Mouse (Mus musculus) embryonic facial prominence, embryonic 14.5 days (tissue): ENCODE data around the gene Vangl2. TPM values are rescaled to one million over a fixed set of nuclear protein-coding genes. Genes with fewer than 3 reads are reported as not detected.

Experiments
- ATAC-seq: fragments of 200-750 bp; cut with Nextera tagmentation; 2 replicates; pipeline ENCODE4 v1.8.0; 2017; ENCODE audit warnings: low read depth, moderate number of reproducible peaks, moderate TSS enrichment
- DNase-seq: peaks from one replicate; pipeline ENCODE4 v3.0.0-alpha.2; 2015; ENCODE audit warnings: low spot score
- H3K27ac ChIP-seq: fragments of 300-500 bp; sonication (generic); replicated peaks from 2 replicates; pipeline ENCODE4 v1.5.1; 2014; ENCODE audit warnings: low read depth, mild to moderate bottlenecking, low read length, moderate library complexity
- H3K27me3 ChIP-seq: fragments of 300-500 bp; sonication (generic); replicated peaks from 2 replicates; pipeline ENCODE4 v1.6.1; 2014; ENCODE audit warnings: low read length; ENCODE audit not compliant: control insufficient read depth, insufficient read depth
- H3K36me3 ChIP-seq: fragments of 300-500 bp; sonication (generic); 2 replicates; pipeline ENCODE4 v1.6.1; 2014; ENCODE audit warnings: low read length, mixed read lengths; ENCODE audit not compliant: control insufficient read depth, insufficient read depth
- H3K4me1 ChIP-seq: fragments of 300-500 bp; sonication (generic); 2 replicates; pipeline ENCODE4 v1.6.1; 2014; ENCODE audit warnings: antibody characterized with exemption, low read length; ENCODE audit not compliant: control insufficient read depth, insufficient read depth
- H3K4me2 ChIP-seq: fragments of 300-500 bp; sonication (generic); 2 replicates; pipeline ENCODE4 v1.6.1; 2014; ENCODE audit warnings: low read depth, mild to moderate bottlenecking, low read length, moderate library complexity, mixed read lengths
- H3K4me3 ChIP-seq: fragments of 300-500 bp; sonication (generic); 2 replicates; pipeline ENCODE4 v1.5.1; 2014; ENCODE audit warnings: low read depth, mild to moderate bottlenecking, low read length
- H3K9ac ChIP-seq: fragments of 300-500 bp; sonication (generic); 2 replicates; pipeline ENCODE4 v1.6.1; 2014; ENCODE audit warnings: low read depth, mild to moderate bottlenecking, low read length, moderate library complexity, mixed read lengths
- H3K9me3 ChIP-seq: fragments of 300-500 bp; sonication (generic); 2 replicates; pipeline ENCODE4 v1.6.1; 2016; ENCODE audit warnings: low read length; ENCODE audit not compliant: control insufficient read depth
- WGBS: fragments of 180-500 bp; shearing (Covaris S2); extraction: QIAGEN DNeasy Blood & Tissue Kit; methylation state at CpG from one replicate; pipeline ENCODE4 v1.1.7; 2014; 5-methylcytosine and 5-hydroxymethylcytosine counted together
- polyA plus RNA-seq: library from polyadenylated mRNA; unstranded; fragments of >200 nt; fragmentation: Nextera tagmentation; extraction: Ambion mirVana; gene quantifications from 2 replicates; pipeline ENCODE4 v1.2.1, GENCODE M21; 2014

Vangl2 gene
- polyA plus RNA-seq, 1 experiment from 2014 or later, result 13.5 TPM

DNA sequence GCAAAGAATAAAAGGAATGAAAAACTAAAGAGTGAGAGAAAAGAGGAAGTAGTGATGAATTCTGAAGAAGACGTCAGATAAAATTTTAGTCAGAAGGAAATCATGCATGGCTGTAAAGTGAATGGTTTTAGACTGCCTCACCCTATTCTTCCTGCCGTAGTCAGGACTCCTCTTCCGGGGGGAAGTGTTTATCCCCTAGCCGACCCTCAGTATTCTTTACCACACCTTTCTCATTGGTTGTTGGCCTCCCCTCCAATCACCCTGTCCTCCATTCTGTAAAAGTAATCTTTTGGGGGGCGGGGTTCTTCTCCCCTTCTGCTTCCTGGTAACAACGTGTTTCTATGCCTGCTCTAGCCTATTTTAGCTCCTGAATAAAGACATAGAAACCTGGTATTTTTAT lies 73.2 kb downstream of the Vangl2 start:
- Histone ChIP-seq H3K27me3 (no peaks in the 10 kb centered on the region), H3K4me3 (no peak overlapping the region), H3K36me3 (no peaks in the 10 kb centered on the region), H3K9me3 (no peaks in the 10 kb centered on the region), H3K9ac (no peak overlapping the region), H3K4me2 (no peak overlapping the region), H3K27ac (no peak overlapping the region), H3K4me1 (no peaks in the 10 kb centered on the region)
- DNase-seq, result no peak
- no peak for ATAC-seq
- WGBS, result 73% methylated on average over 6 of the region's 6 CpGs

Other genes with a start within 250 kb of the Vangl2 start
- 2.6 and 3.0 TPM in 2 replicates for gene Cd84, start 188.7 kb downstream of the Vangl2 start, polyA plus RNA-seq
- not detected in 2 replicates for gene Gm10521, start 132.8 kb downstream of the Vangl2 start, polyA plus RNA-seq
- gene Slamf6, start 110.9 kb downstream of the Vangl2 start, polyA plus RNA-seq, result 0.50 and 0.52 TPM in 2 replicates
- gene Nhlh1, start 29.1 kb upstream of the Vangl2 start, polyA plus RNA-seq, result 1.6 and 1.9 TPM in 2 replicates
- 227 and 230 TPM in 2 replicates for gene Copa, start 54.1 kb upstream of the Vangl2 start, polyA plus RNA-seq
- 91.3 and 107 TPM in 2 replicates for gene Ncstn, start 54.4 kb upstream of the Vangl2 start, polyA plus RNA-seq
- gene Pex19, start 98.3 kb upstream of the Vangl2 start, polyA plus RNA-seq, result 130 and 148 TPM in 2 replicates
- 102 and 119 TPM in 2 replicates for gene Dcaf8, start 119.6 kb upstream of the Vangl2 start, polyA plus RNA-seq
- gene Pea15a, start 178.4 kb upstream of the Vangl2 start, polyA plus RNA-seq, result 149 and 150 TPM in 2 replicates
- gene Casq1, start 191.4 kb upstream of the Vangl2 start, polyA plus RNA-seq, result 39.4 and 74.3 TPM in 2 replicates
- 0.05 TPM in 1 of 2 replicates, not detected in the other for gene Atp1a4, start 230.0 kb upstream of the Vangl2 start, polyA plus RNA-seq
- gene Igsf8, start 233.2 kb upstream of the Vangl2 start, polyA plus RNA-seq, result 57.2 and 60.4 TPM in 2 replicates